Mouse (Mus musculus) MEL (cell line): ENCODE measurements around the gene Trip12. TPM values are rescaled to one million over a fixed set of nuclear protein-coding genes. Genes with fewer than 3 reads are reported as not detected.

ENCODE experiments used
- DNase-seq: peaks from one replicate; pipeline ENCODE4 v3.0.0; 2011; ENCODE audit warnings: low read depth, low spot score
- H3K27ac ChIP-seq: 2 replicates; pipeline ENCODE4 v1.5.1; 2012; ENCODE audit warnings: low read depth, mild to moderate bottlenecking, control low read depth, low read length, moderate library complexity; ENCODE audit not compliant: control insufficient read depth
- H3K27me3 ChIP-seq, 2 experiments: fragments of 150-350 bp in 1 of 2; sonication (generic) in 1 of 2; 2 replicates each; pipeline ENCODE4 v1.6.1; 2012; ENCODE audit warnings: low read length in 2 of 2, mild to moderate bottlenecking in 2 of 2, improper control_type of control experiment in 1 of 2, moderate library complexity in 1 of 2; ENCODE audit not compliant: insufficient read depth in 2 of 2, control insufficient read depth in 1 of 2
- H3K36me3 ChIP-seq, 2 experiments: 2 replicates each; pipeline ENCODE4 v1.6.1; 2012 to 2014; ENCODE audit warnings: low read length in 2 of 2, improper control_type of control experiment in 1 of 2, inconsistent platforms in 1 of 2, mild to moderate bottlenecking in 1 of 2; ENCODE audit not compliant: insufficient read depth in 2 of 2, control insufficient read depth in 1 of 2
- H3K4me1 ChIP-seq, 2 experiments: fragments of 150-350 bp in 1 of 2; sonication (generic) in 1 of 2; 2 replicates each; pipeline ENCODE4 v1.6.1; 2012; ENCODE audit warnings: low read length in 2 of 2, improper control_type of control experiment in 1 of 2, mild to moderate bottlenecking in 1 of 2; ENCODE audit not compliant: insufficient read depth in 2 of 2, control insufficient read depth in 1 of 2
- H3K4me3 ChIP-seq, 2 experiments: fragments of 150-350 bp in 1 of 2; sonication (generic) in 1 of 2; 2 replicates each; pipeline ENCODE4 v1.5.1; 2012; ENCODE audit warnings: low read depth in 2 of 2, low read length in 2 of 2, mild to moderate bottlenecking in 2 of 2, moderate library complexity in 2 of 2, control low read depth in 1 of 2, improper control_type of control experiment in 1 of 2; ENCODE audit not compliant: control insufficient read depth in 1 of 2, insufficient read depth in 1 of 2
- H3K79me2 ChIP-seq: 2 replicates; pipeline ENCODE4 v1.6.1; 2012; ENCODE audit warnings: mild to moderate bottlenecking, low read length, moderate library complexity; ENCODE audit not compliant: control insufficient read depth, poor library complexity, insufficient read depth
- H3K9ac ChIP-seq: 2 replicates; pipeline ENCODE4 v1.6.1; 2012; ENCODE audit warnings: low read depth, mild to moderate bottlenecking, control low read depth, low read length, moderate library complexity; ENCODE audit not compliant: control insufficient read depth, poor library complexity, severe bottlenecking
- H3K9me3 ChIP-seq: fragments of 150-350 bp; sonication (generic); replicated peaks from 2 replicates; pipeline ENCODE4 v1.6.1; 2012; ENCODE audit warnings: mild to moderate bottlenecking, low read length, improper control_type of control experiment, moderate library complexity; ENCODE audit not compliant: insufficient read depth
- BHLHE40 ChIP-seq: IDR thresholded peaks from 2 replicates; pipeline ENCODE4 v1.6.1; 2012; ENCODE audit warnings: low read depth, mild to moderate bottlenecking, inconsistent platforms, low read length, improper control_type of control experiment, borderline replicate concordance
- CHD2 ChIP-seq: IDR thresholded peaks from 2 replicates; pipeline ENCODE4 v1.6.1; 2011; ENCODE audit warnings: low read length, improper control_type of control experiment
- ELF1 ChIP-seq: IDR thresholded peaks from 2 replicates; pipeline ENCODE4 v1.6.1; 2014; ENCODE audit warnings: low read depth, mild to moderate bottlenecking, inconsistent platforms, low read length, improper control_type of control experiment, moderate library complexity
- EP300 ChIP-seq, 2 experiments: IDR thresholded peaks; 2 replicates each; pipeline ENCODE4 v1.6.1; 2011; ENCODE audit warnings: improper control_type of control experiment in 2 of 2, low read length in 2 of 2, low read depth in 1 of 2, mild to moderate bottlenecking in 1 of 2
- ETS1 ChIP-seq: IDR thresholded peaks from 2 replicates; pipeline ENCODE4 v1.6.1; 2012; ENCODE audit warnings: low read depth, mild to moderate bottlenecking, inconsistent platforms, low read length, improper control_type of control experiment, moderate library complexity
- GABPA ChIP-seq: IDR thresholded peaks from 2 replicates; pipeline ENCODE4 v1.6.1; 2012; ENCODE audit warnings: low read depth, mild to moderate bottlenecking, inconsistent platforms, low read length, improper control_type of control experiment, moderate library complexity
- GATA1 ChIP-seq: IDR thresholded peaks from 2 replicates; pipeline ENCODE4 v1.6.1; 2011; ENCODE audit warnings: low read depth, low read length, improper control_type of control experiment
- JUND ChIP-seq: IDR thresholded peaks from 2 replicates; pipeline ENCODE4 v1.6.1; 2011; ENCODE audit warnings: low read depth, mild to moderate bottlenecking, improper control_type of control experiment, low read length
- MAX ChIP-seq: IDR thresholded peaks from 2 replicates; pipeline ENCODE4 v1.6.1; 2011; ENCODE audit warnings: low read length, improper control_type of control experiment
- MAZ ChIP-seq: IDR thresholded peaks from 2 replicates; pipeline ENCODE4 v1.6.1; 2012; ENCODE audit warnings: low read depth, mild to moderate bottlenecking, inconsistent platforms, low read length, improper control_type of control experiment
- MYB ChIP-seq: IDR thresholded peaks from 2 replicates; pipeline ENCODE4 v1.6.1; 2011; ENCODE audit warnings: mild to moderate bottlenecking, low read depth, low read length, improper control_type of control experiment
- MYC ChIP-seq: IDR thresholded peaks from 2 replicates; pipeline ENCODE4 v1.6.1; 2011; ENCODE audit warnings: low read depth, mild to moderate bottlenecking, low read length, improper control_type of control experiment, moderate library complexity
- POLR2A ChIP-seq, 2 experiments: IDR thresholded peaks; 2 replicates each; pipeline ENCODE4 v1.6.1; 2011 to 2012; ENCODE audit warnings: low read length in 2 of 2, mild to moderate bottlenecking in 2 of 2, control low read depth in 1 of 2, improper control_type of control experiment in 1 of 2, low read depth in 1 of 2, moderate library complexity in 1 of 2; ENCODE audit not compliant: control insufficient read depth in 1 of 2, insufficient read depth in 1 of 2, poor library complexity in 1 of 2
- POLR2AphosphoS2 ChIP-seq: IDR thresholded peaks from 2 replicates; pipeline ENCODE4 v1.6.1; 2011; ENCODE audit warnings: low read length, improper control_type of control experiment
- POLR2AphosphoS5 ChIP-seq: IDR thresholded peaks from 2 replicates; pipeline ENCODE4 v1.6.1; 2012; ENCODE audit warnings: low read depth, borderline replicate concordance, mild to moderate bottlenecking, inconsistent platforms, low read length, moderate library complexity, mixed read lengths
- RAD21 ChIP-seq: IDR thresholded peaks from 2 replicates; pipeline ENCODE4 v1.6.1; 2011; ENCODE audit warnings: mild to moderate bottlenecking, low read depth, low read length, improper control_type of control experiment
- SIN3A ChIP-seq: IDR thresholded peaks from 2 replicates; pipeline ENCODE4 v1.6.1; 2012; ENCODE audit warnings: low read length, improper control_type of control experiment, inconsistent platforms
- TAL1 ChIP-seq: IDR thresholded peaks from 2 replicates; pipeline ENCODE4 v1.6.1; 2012; ENCODE audit warnings: mild to moderate bottlenecking, inconsistent platforms, low read length, moderate library complexity, mixed read lengths
- TBP ChIP-seq: IDR thresholded peaks from 2 replicates; pipeline ENCODE4 v1.8.0; 2011; ENCODE audit warnings: low read depth, low read length, improper control_type of control experiment
- TCF12 ChIP-seq: IDR thresholded peaks from 2 replicates; pipeline ENCODE4 v1.6.1; 2014; ENCODE audit warnings: low read depth, mild to moderate bottlenecking, inconsistent platforms, low read length, improper control_type of control experiment, moderate library complexity
- UBTF ChIP-seq: IDR thresholded peaks from 2 replicates; pipeline ENCODE4 v1.6.1; 2012; ENCODE audit warnings: low read depth, mild to moderate bottlenecking, inconsistent platforms, low read length, improper control_type of control experiment, moderate library complexity, borderline replicate concordance; ENCODE audit not compliant: insufficient read depth
- USF2 ChIP-seq, 2 experiments: IDR thresholded peaks; 2 replicates each; pipeline ENCODE4 v1.6.1; 2011 to 2012; ENCODE audit warnings: improper control_type of control experiment in 2 of 2, low read length in 2 of 2, borderline replicate concordance in 1 of 2, inconsistent platforms in 1 of 2, low read depth in 1 of 2, mild to moderate bottlenecking in 1 of 2; ENCODE audit not compliant: insufficient read depth in 1 of 2
- ZKSCAN1 ChIP-seq: IDR thresholded peaks from 2 replicates; pipeline ENCODE4 v1.6.1; 2012; ENCODE audit warnings: low read depth, mild to moderate bottlenecking, inconsistent platforms, low read length, improper control_type of control experiment, moderate library complexity
- ZNF384 ChIP-seq: IDR thresholded peaks from 2 replicates; pipeline ENCODE4 v1.6.1; 2012; ENCODE audit warnings: low read depth, mild to moderate bottlenecking, inconsistent platforms, low read length, improper control_type of control experiment
- polyA plus RNA-seq, 2 experiments: library from polyadenylated mRNA; stranded (reverse) in 1 of 2; unstranded in 1 of 2; fragments of >175 nt in 1 of 2; fragments of >200 nt in 1 of 2; gene quantifications; 2 replicates each; pipeline versions ENCODE4 v1.2.1 to v1.2.4; 2012; ENCODE audit warnings: low replicate concordance in 2 of 2, low read depth in 1 of 2; ENCODE audit not compliant: insufficient read length in 2 of 2, insufficient read depth in 1 of 2, missing spikeins in 1 of 2
- total RNA-seq: library from RNA; depleted of rRNA; stranded (reverse); fragments of 300-350 nt; gene quantifications from 2 replicates; pipeline ENCODE4 v1.2.3, GENCODE M21; 2012; rRNA removed

The Trip12 gene
- total RNA-seq: 94.3 and 116 TPM in 2 replicates
- polyA plus RNA-seq: 100 to 1,000 TPM; 133 to 134 TPM

DNA sequence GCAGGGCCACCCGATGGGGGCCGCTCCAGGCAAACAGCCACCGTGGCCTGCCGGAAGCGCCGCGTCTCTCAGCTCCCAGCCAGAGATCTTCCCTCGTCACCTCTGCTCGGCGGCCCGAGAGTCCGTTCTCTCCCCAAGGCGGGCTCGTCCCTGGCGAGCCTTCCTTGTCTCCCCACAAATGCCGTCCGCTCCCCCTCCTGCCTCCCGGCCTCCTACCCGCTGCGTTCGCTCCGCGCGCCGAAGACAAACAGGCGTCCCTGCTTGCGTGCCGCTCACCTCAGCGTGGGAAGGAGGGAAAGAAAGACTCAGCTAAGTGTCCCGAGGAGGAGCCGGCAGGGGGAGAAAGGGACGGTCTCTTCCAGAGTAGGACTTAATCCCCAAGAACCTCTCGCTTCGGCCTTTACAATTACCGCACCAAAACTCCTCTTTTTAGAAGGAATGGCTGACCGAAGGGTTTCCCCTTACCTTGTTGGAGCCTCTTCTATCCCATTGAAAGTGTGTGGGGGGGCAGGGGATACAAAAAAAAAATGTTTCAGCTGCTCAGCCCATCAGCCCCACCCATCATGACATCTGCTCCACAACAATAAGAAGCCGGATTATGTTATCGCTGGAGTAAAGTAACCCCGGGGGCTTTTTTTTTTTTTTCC, at the start of gene Trip12:
Gene Trip12, minus strand, starts transcription at position 499 of the 647 bp plus-strand sequence.
- Histone ChIP-seq H3K9me3 (no peaks in the 10 kb centered on the region), H3K9ac (peak within 1 kb of the TSS; percentile 100), H3K4me3 (peak within 1 kb of the TSS; percentile 79 to 94), H3K36me3 (peaks cover 2 to 18% of the 10 kb centered on the region in 2 experiments; a peak in 3 of 4 replicates), H3K79me2 (peaks cover 44% of the 10 kb centered on the region), H3K27ac (peak within 1 kb of the TSS; percentile 96), H3K4me1 (peaks cover 0 to 5% of the 10 kb centered on the region in 2 experiments; a peak in 1 of 4 replicates), H3K27me3 (no peaks in the 10 kb centered on the region)
- TF ChIP-seq MAZ: no peak
- no peak for TF ChIP-seq JUND
- peak; percentile 93 for TF ChIP-seq ZNF384
- no peak for TF ChIP-seq MAX
- no peak for TF ChIP-seq ELF1
- TF ChIP-seq CHD2: no peak
- TF ChIP-seq TAL1: no peak
- no peak for TF ChIP-seq TBP
- no peak for TF ChIP-seq GATA1
- 0 out of 4 replicates have a peak, but pooled peaks of 1 of the 2 experiments have one; percentile 6 for TF ChIP-seq EP300 (IDR thresholded peaks at IDR 0.05; ENCODE audit: low read depth in 1 of 2, low read length in 2 of 2)
- TF ChIP-seq TCF12: 0 out of 2 replicates have a peak, but pooled peaks have one; percentile 6
- no peak for TF ChIP-seq POLR2AphosphoS2
- TF ChIP-seq MYB: no peak
- no peak for TF ChIP-seq MYC
- no peak for TF ChIP-seq BHLHE40
- TF ChIP-seq SIN3A: no peak; the same call in 1 of the 2 replicates
- TF ChIP-seq ETS1: peak; percentile 54
- TF ChIP-seq GABPA: no peak
- no peak for TF ChIP-seq USF2 (IDR thresholded peaks at IDR 0.05; ENCODE audit: borderline replicate concordance in 1 of 2, insufficient read depth in 1 of 2, low read depth in 1 of 2, low read length in 2 of 2)
- DNase-seq: peak; percentile 79

DNA sequence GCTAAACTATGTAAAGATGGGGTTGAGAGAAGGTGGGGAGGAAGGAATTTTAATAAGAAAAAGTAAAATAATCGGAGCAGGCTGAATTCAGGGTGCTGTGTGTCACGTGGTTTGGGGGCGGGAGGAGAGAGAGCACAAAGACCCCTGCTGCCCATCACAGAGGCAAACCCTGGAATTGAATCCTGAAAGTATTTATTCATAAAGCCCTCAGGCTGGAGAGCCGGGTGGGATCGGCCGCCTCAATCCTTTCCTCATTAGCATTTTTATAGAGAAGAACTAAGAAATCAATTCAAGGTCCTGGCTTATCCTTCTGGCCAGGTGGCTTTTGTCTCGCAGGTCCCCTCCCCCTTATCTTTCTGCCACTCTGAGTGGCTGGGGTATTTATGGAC, 49.7 kb upstream of the Trip12 start:
- TF ChIP-seq POLR2AphosphoS5 (no peak), POLR2A (IDR thresholded peaks at IDR 0.05; ENCODE audit: control insufficient read depth in 1 of 2, insufficient read depth in 1 of 2, low read depth in 1 of 2, low read length in 2 of 2, poor library complexity in 1 of 2) (no peak), GATA1 (no peak), RAD21 (no peak), ZKSCAN1 (no peak), USF2 (IDR thresholded peaks at IDR 0.05; ENCODE audit: borderline replicate concordance in 1 of 2, insufficient read depth in 1 of 2, low read depth in 1 of 2, low read length in 2 of 2) (no peak), MYC (no peak), GABPA (no peak), JUND (no peak), UBTF (no peak), ELF1 (no peak), ETS1 (no peak)
- H3K27ac ChIP-seq: no peak overlapping the region
- no peak for DNase-seq

More for the DNA sequence above, 49.7 kb upstream of the Trip12 start:
- H3K36me3 ChIP-seq: no peaks in the 10 kb centered on the region
- no peaks in the 10 kb centered on the region for H3K4me1 ChIP-seq
- H3K27me3 ChIP-seq: no peaks in the 10 kb centered on the region
- no peak overlapping the region for H3K9ac ChIP-seq
- H3K79me2 ChIP-seq: no peaks in the 10 kb centered on the region
- no peak overlapping the region for H3K4me3 ChIP-seq
- no peaks in the 10 kb centered on the region for H3K9me3 ChIP-seq
